Mouse (Mus musculus) heart, postnatal 25 days (tissue): ENCODE data around the gene Apaf1. TPM values are rescaled to one million over a fixed set of nuclear protein-coding genes. Genes with fewer than 3 reads are reported as not detected.

Experiments used
- DNase-seq: peaks from one replicate; pipeline ENCODE4 v3.0.0; 2022; ENCODE audit warnings: low spot score
- intact Hi-C: fragments of 180-260 bp; cut with DNase I; formaldehyde crosslinking; loops from one replicate; pipeline ENCODE4 v1.15.1; 2025
- total RNA-seq, 2 experiments: library from RNA; stranded (reverse); gene quantifications; 2 replicates each; pipeline ENCODE4 v1.2.3; 2021

The Apaf1 gene
- total RNA-seq, 2 experiments from 2014 or later = 8.0 to 8.2 TPM

GRCm38 (mm10) chr10:91092812-91093211 lies 10.2 kb upstream of the Apaf1 start:
- no peak for DNase-seq
- intact Hi-C loops = no loop called here

- intact Hi-C loops = loop anchor here (2.0 to 10.0 kb wide), 3 partner anchors 37 to 161 kb away; no protein-coding TSS in a partner anchor
- DNase-seq = no peak
Measured at GRCm38 (mm10) chr10:91083393-91083927, 890 bp upstream of the Apaf1 start.

DNA sequence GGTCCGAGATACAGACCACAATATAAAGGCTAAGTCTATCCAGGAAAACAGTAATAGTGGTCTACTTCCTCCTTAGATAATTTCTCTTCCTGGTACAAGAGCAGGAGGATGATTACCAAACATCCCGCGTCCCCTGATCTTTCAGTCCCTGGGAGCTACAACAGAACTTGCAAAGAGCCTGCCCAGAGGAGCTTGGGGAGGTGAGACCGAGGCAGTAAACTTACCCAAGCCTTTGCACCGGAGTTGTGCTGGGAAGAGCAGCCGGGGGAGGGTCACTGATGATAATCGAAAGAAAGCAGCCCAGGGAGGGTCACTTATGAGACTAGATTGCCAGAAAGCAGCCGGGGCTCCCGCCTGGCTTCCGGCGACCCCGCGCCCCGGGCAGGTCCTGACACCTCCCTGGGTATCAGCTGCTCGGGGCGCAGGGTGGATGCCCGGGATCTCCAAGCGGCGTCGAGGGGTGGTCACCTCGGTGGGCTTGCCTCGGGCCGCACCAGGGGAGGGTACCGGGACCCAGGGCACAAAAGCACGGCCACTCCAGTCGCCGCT lies 537 bp downstream of the Apaf1 start:
- no peak for DNase-seq
- intact Hi-C loops = loop anchor here (2.0 to 10.0 kb wide), 3 partner anchors 39 to 163 kb away; no protein-coding TSS in a partner anchor

GRCm38 (mm10) chr10:91080540-91080939 lies 2.0 kb downstream of the Apaf1 start:
- intact Hi-C loops = loop anchor here (5.0 to 10.0 kb wide), 2 partner anchors 62 to 164 kb away; no protein-coding TSS in a partner anchor
- DNase-seq = no peak

GRCm38 (mm10) chr10:91076667-91077066 lies 5.9 kb downstream of the Apaf1 start:
- intact Hi-C loops = no loop called here

GRCm38 (mm10) chr10:91073345-91073744 lies 9.2 kb downstream of the Apaf1 start:
- intact Hi-C loops = no loop called here
- no peak for DNase-seq

More at GRCm38 (mm10) chr10:91076667-91077066, 5.9 kb downstream of the Apaf1 start:
- DNase-seq = no peak

- intact Hi-C loops = no loop called here
- no peak for DNase-seq
Measured at GRCm38 (mm10) chr10:91071768-91072167, 10.8 kb downstream of the Apaf1 start.

GRCm38 (mm10) chr10:91062355-91062754 lies 20.2 kb downstream of the Apaf1 start:
- intact Hi-C loops = no loop called here
- DNase-seq = no peak

DNA sequence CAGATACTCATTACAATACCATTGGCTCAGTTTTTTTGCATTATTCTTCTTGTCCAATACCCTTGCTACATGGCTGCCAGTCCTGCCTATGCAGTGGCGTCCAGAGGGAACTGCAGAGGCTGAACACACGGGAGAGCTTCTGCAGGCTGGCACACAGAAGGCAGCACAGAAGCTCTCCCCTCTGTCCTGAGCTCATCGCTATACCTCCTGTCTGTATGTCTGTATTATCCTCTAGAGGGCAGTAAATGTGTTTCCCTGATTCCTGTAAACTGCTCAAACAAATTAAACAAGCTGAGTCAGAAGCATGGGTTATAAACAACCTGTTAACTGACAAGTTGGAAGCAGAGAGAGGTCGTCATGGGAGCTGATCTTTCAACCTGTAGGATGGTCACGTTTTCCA lies 21.8 kb downstream of the Apaf1 start:
- intact Hi-C loops = no loop called here

GRCm38 (mm10) chr10:91052734-91053133 lies 29.8 kb downstream of the Apaf1 start:
- intact Hi-C loops = no loop called here

More for the DNA sequence above, 21.8 kb downstream of the Apaf1 start:
- no peak for DNase-seq

GRCm38 (mm10) chr10:91051156-91051555 lies 31.4 kb downstream of the Apaf1 start:
- no peak for DNase-seq
- intact Hi-C loops = no loop called here

More at GRCm38 (mm10) chr10:91052734-91053133, 29.8 kb downstream of the Apaf1 start:
- no peak for DNase-seq

DNA sequence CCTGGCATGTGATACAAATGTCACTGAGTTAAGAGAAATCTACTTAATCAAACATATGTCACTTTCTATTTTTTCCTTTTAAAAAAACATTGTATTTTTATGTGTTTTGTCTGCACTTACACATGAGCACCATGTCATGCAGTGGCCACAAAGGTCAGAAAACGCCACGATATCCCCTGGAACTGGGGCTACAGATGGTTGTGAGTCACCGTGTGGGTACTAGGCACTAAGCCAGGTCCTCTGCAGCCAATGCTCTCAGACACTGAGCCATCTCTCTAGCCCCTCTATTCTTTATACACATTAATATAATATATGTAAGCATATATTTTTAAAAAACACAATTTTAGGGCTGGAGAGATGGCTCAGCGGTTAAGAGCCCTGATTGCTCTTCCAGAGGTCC lies 32.9 kb downstream of the Apaf1 start:
- DNase-seq = no peak
- intact Hi-C loops = no loop called here

GRCm38 (mm10) chr10:91033942-91034341 lies 48.6 kb downstream of the Apaf1 start:
- DNase-seq = no peak
- intact Hi-C loops = loop anchor here (1.0 to 2.0 kb wide), 2 partner anchors 301 to 305 kb away; no protein-coding TSS in a partner anchor

DNA sequence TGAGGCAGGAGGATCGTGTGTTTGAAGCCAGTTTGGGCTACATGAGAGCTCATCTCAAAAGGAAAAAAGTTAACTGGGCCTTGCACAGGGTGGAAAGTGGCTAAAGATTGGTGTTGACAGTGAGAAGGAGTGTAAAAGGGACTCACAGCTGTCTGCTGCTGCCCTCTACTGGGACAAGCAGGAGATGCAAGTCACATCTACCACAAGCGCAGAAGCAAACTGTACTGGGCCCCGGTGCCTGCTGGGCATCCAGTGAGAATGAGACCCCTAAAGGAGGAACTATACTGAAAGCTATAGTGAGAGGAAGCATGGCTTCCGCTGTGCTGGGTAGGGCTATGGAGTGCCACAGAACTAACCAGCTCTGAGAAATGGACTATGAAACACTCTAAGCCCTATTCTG lies 50.2 kb downstream of the Apaf1 start:
- intact Hi-C loops = loop anchor here (2.0 kb wide), 1 partner anchor 304 kb away; no protein-coding TSS in a partner anchor
- DNase-seq = peak; percentile 29

DNA sequence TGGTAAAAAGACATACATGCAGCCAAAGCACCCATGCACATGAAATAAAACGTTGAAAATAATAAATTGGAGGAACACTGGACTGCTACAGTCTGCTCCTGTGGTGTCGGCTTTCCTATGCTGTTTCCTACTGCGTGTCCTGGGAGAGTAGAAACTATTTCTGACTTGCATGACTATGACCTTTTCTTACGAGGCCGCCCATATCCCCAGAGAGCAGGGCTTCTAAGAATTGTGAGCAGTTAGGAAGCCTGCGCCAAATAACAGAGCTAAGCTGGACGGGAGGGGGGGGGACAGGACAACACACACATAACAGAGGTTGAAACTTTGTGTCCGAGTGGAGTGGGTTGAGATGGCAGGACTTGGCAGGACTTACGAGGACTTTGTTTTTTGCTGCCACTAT lies 51.4 kb downstream of the Apaf1 start:
- intact Hi-C loops = no loop called here
- no peak for DNase-seq

DNA sequence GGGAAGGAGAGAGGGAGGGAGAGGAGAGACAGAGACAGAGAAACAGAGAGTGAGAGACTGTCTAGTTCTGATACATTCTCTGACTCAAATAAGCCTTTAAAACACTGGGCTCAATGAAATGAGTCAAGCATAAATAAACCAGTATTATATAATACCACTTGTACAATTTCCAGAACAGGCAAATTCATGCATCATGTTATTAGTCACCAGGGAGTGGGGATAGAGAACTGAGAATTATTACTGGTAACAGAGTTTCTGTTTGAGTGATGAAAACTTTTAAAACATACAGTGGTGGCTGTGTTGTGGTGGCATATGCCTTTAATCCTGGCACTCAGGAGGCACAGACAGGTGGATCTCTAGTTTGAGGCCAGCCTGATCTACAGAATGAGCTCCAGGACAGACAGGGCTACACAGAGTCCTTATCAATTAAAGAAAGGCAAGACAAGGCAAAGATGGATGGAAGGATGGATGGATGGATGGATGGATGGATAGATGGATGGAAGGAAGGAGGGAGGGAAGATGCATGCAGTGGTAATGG lies 53.5 kb downstream of the Apaf1 start:
- DNase-seq = no peak
- intact Hi-C loops = no loop called here

- DNase-seq = no peak
- intact Hi-C loops = no loop called here
Measured at GRCm38 (mm10) chr10:91027964-91028363, 54.6 kb downstream of the Apaf1 start.

- no peak for DNase-seq
- intact Hi-C loops = no loop called here
Measured at GRCm38 (mm10) chr10:91027468-91027867, 55.1 kb downstream of the Apaf1 start.

GRCm38 (mm10) chr10:91005858-91006538 lies 76.6 kb downstream of the Apaf1 start:
- intact Hi-C loops = no loop called here
- DNase-seq = no peak

- DNase-seq = peak; percentile 24
- intact Hi-C loops = no loop called here
Measured at GRCm38 (mm10) chr10:91001421-91001820, 81.1 kb downstream of the Apaf1 start.

- no peak for DNase-seq
- intact Hi-C loops = no loop called here
Measured at GRCm38 (mm10) chr10:90999899-91000298, 82.7 kb downstream of the Apaf1 start.
